Mouse (Mus musculus) frontal cortex, postnatal 10 days (tissue): Measurements from ENCODE around the gene Abraxas2.
A peak's percentile ranks its signal among the peaks of the same experiment; 100 is the strongest.

Experiments used
- DNase-seq, 2 experiments: peaks; one replicate each; pipeline ENCODE4 v3.0.0; 2022; ENCODE audit warnings: low spot score in 2 of 2, mixed read lengths in 1 of 2

The Abraxas2 gene

GRCm38 (mm10) chr7:132898234-132898633 is 39.2 kb downstream of the Abraxas2 start:
- DNase-seq: no peak

DNA sequence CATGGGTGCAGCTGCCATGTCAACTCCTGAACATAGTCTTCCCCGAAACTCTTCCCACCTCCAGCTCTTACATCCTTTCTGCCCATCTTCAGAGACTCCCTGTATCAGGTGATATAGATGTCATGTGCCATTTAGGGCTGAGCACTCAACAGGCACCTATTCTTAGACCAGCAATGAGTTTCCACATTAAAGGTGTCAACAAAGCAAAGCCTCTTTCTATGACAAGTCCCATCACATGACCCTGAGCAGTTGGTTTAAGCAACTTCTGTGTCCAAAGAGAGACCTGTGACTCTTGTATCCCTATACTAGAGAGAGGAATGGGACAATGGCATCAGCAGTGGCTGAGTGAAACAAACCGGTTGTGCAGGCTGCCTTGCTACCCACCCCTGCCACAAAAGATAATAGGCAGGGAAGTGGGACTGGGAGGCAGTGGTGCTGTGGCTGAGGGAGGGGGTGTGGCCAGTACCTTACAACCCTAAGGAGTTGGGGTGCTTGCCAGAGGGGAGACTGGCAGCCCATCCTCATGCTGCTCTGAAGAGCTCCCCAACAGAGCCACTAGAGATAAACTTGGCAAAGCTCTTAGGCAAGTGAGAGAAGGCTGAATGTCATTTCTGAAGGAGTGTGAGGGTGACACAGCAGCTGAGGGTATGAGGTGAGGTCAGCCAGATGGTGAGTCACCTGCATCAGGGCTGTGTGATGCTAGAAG is 42.0 kb downstream of the Abraxas2 start:
- no peak for DNase-seq

GRCm38 (mm10) chr7:132903796-132904195 is 44.8 kb downstream of the Abraxas2 start:
- no peak for DNase-seq

GRCm38 (mm10) chr7:132921971-132922370 is 62.9 kb downstream of the Abraxas2 start:
- DNase-seq: no peak

DNA sequence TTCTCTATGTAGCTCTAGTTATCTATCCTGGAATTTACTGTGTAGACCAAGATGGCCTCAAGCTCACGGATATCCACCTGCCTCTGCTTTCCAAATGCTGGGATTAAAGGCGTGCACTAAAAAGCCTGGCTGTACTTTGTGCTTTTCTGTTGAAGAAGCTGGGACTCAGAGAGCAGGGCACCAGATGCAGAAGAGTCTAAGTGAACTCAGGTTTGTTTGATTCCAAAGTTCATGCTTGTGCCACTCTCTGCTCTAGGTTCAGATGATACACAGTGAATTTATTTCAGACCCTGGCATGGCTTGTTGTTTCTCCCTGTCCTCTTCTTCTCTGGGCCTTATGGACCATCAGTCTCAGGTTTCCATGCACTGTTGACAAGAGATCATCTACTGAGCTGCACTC is 66.2 kb downstream of the Abraxas2 start:
- no peak for DNase-seq

DNA sequence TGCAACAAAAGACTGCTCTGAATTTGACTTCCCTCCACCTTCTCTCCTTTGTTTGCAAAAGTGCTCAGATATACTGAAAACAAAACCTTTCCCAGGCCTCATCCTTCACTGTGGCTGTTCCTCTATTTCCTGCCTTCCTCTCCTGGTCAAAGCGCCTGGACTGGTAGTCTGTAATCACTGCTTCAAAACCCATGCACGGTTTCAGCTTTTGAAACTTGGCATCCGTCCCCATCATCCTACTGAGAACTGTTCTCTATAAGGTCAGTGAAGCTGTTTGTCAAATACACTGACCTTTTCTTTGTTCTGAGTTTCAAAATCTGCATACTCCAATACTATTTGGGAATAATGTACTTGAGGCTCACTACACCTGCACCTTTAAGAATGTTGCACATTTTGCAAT is 68.2 kb downstream of the Abraxas2 start:
- DNase-seq: no peak

DNA sequence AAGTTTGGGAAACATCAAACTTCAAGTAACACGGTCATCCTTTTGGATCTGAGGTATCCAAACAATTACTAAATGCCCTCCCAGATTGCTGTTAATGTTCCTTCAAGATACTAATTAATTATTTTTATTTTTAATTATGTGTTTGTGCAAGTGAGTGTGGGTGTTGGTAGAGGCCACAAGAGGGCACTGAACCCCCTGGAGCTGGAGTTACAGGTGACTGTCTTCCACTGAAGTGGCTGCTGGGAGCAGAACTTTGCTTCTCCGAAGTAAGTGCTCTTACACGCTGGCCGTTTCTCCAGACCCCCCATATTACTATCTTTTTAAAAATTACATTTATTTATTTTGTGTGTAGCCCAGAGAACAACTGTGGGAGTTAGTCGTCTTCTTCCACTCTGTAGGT is 71.0 kb downstream of the Abraxas2 start:
- no peak for DNase-seq

GRCm38 (mm10) chr7:132930850-132931559 is 72.0 kb downstream of the Abraxas2 start, which contains the start of gene Zranb1:
TSS of gene Zranb1 (plus strand) at chr7:132931142.
- DNase-seq: peak; percentile 96 to 99

DNA sequence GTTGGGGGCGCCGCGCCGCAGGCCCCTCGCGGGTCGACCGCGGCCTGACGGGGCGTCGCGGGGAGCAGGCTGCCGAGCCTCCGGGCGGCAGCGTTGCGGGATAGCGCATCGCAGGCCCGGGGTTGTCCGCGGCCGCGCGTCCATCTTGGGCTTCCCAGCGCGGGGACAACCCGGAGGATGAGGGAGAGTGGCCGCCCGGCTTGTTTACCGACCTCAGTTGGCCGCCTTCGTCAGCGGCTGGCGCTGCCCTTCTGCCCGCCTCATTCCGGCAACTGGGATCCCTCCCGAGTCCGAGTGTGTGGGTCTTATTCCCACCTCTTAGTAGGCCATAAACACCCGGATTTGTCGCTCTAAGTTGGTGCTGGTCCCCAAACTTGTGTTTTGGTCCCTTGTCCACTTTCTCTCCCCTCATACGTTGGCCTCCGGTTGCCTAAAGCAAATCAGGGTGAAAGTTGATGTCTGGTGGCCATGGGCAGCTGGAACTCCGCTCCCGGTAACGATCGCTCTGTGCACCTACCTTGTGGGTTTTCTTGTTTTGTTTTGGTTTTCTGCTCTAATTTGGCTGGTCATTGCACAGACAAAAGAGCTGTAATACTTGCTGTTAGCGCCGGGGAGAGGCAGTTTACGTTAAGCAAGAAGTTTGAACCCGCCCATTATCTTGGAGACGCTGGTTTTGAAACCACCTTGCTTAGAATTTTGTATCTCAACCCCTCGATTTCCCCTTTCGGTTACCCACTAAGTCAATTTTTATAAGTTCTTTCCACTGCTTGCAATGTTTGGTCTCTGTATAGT is 72.7 kb downstream of the Abraxas2 start:
- DNase-seq: peak; percentile 8 to 43

GRCm38 (mm10) chr7:132933331-132933730 is 74.3 kb downstream of the Abraxas2 start:
- no peak for DNase-seq
